Mouse (Mus musculus) right cerebral cortex, postnatal 36 days (tissue): ENCODE results near the gene Izumo4.

ENCODE experiments used
- DNase-seq, 2 experiments: peaks; one replicate each; pipeline ENCODE4 v3.0.0; 2022; ENCODE audit warnings: low spot score in 2 of 2, mixed read lengths in 1 of 2

The Izumo4 gene

GRCm38 (mm10) chr10:80701721-80702535 is at the start of gene Izumo4, which contains the start of gene Mob3a:
Gene Izumo4, plus strand, starts transcription at chr10:80702184.
Gene Mob3a, minus strand, starts transcription at chr10:80701977.
- peak; percentile 98 to 99 for DNase-seq

- DNase-seq, result no peak
Measured at GRCm38 (mm10) chr10:80653156-80653720, 48.7 kb upstream of the Izumo4 start.

DNA sequence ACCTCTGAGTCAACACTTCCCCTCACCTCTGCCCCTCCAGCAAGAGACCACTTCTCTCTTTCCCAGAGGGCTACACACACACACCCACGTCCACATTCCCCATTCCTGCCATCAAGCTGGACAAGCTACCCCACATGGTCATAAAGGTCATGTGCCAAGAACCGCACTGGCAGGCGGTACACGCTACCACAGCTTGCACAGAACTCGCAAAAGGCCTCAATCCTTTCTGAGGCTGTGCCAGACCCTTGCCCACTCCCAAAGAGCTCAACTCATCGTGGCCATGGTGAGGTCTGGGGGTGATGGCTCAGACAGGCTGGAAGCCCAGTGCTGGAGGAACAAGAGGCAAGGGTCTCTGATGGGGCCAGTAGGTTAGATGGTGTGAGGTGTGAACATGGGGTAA is 47.1 kb upstream of the Izumo4 start:
- DNase-seq, result no peak

DNA sequence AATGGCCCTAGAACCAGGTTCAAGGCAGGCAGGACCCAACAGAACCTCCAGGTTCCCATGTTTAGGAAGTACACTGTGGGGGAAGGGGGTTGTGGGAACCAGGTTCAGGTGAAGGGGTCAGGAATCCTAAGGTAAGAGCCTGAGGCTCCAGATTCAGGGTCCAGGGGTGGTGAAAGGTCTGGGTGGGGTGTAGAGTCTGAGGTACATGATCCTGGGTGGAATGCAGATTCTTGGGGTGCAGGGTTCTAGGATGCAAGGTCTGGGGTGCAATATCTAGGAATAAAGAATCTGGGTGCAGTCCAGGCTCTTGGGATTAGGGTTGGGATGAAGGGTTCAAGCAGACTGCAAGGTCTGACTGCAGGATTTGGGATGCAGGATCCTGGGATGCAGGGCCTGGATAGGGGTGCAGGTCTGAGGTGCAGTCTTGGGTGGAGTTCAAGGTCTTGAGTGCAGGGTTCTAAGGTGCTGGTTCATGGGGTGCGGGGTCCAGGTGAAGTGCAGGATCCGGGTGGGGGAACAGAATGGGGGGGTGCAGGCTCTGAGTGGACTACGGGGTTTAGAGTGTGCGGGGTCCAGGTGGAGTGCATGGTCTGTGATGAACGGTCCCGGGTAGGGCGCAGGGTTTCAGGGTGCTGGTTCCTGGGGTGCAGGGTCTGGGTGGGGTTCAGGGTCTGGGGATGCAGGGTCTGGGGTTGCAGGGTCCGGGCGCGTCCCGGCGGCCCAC is 46.4 kb upstream of the Izumo4 start:
- no peak for DNase-seq

- DNase-seq, result peak; percentile 90 to 94
Measured at GRCm38 (mm10) chr10:80656130-80656862, 45.7 kb upstream of the Izumo4 start.

GRCm38 (mm10) chr10:80656863-80657623 is 44.9 kb upstream of the Izumo4 start, which contains the start of gene Btbd2:
Gene Btbd2, minus strand, starts transcription at chr10:80657071.
- no peak for DNase-seq

DNA sequence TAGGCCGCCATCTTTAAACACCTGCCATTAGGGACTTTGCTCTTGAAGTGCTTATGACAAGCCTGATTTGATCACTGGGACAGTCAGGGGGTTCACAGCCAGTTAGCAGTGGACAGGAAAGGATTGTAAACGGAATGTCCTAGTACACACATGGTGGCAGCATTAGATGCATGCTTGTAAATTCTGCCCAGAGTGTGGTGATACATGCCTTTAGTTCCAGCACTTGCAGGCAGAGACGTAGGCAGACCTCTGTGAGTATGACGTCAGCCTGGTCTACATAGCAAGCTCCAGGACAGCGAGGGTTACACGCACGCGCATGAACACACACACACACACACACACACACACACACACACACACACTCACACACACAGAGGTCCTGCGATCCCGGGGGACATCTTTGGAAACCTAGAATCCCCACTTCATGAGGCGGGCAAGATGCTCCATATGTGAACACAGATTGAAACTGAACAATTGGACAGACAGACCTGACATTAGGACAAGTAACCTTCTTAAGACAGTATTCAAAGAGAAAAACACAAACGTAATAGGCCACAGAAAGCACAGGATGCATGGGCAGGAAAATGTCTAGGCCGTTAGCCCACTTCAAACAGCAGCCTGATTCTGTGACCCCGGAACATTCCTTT is 43.7 kb upstream of the Izumo4 start:
- no peak for DNase-seq

- DNase-seq, result no peak
Measured at GRCm38 (mm10) chr10:80658841-80659202, 43.2 kb upstream of the Izumo4 start.

GRCm38 (mm10) chr10:80659213-80659612 is 42.8 kb upstream of the Izumo4 start:
- no peak for DNase-seq

DNA sequence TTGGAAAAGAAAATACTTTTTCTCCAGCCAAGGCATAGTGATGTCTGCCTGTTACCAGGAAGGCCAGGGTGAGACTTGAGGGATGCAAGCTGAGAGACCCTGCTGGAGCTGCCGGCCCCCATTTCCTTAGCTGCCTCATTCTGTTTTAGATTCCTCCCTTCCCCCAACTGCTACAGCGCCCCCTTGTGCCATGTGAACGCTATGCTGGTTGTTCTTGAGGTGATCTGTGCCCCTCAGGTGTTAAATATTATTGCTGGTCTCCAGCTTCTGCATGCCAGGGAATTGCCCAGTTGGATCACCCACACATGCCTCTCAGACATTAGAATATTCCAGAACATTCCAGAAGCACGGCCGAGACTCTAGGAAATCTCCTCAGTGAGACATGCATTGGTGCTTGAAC is 40.8 kb upstream of the Izumo4 start:
- DNase-seq, result no peak

DNA sequence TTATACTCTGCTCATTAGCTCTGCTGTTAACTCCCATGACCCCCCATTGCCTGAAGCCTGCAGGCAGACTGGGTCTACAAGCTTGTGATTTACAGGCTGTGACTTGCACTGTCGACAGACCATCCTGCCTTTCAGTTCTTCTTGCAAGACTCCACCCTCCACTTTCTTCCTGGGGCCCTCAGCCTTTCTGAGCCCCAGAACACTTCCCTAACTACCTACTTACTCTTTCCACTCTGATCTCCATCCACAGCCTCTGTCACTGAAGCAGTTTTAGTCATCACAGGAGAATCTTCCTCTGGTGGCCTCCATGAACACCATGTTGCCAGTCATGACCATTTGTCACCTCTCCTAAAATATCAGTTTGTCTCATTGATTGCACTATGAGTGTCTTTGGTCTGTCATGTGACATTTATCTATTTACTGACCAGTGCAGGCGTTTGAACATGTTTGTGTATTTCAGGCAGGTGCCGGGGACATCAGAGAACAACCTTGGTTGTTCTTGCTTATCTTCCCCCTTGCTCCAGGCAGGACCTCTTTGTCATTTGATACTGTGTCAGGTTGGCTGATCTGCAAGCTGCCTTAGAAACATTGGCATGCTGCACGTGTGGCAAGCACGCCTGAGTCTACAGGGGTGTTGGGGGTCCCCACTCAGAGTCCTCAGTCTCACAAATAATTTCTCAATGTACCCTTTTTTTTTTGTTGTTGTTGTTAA is 38.3 kb upstream of the Izumo4 start:
- no peak for DNase-seq

- DNase-seq, result peak in 1 of 2 experiments; percentile 34
Measured at GRCm38 (mm10) chr10:80664197-80665015, 37.6 kb upstream of the Izumo4 start.

DNA sequence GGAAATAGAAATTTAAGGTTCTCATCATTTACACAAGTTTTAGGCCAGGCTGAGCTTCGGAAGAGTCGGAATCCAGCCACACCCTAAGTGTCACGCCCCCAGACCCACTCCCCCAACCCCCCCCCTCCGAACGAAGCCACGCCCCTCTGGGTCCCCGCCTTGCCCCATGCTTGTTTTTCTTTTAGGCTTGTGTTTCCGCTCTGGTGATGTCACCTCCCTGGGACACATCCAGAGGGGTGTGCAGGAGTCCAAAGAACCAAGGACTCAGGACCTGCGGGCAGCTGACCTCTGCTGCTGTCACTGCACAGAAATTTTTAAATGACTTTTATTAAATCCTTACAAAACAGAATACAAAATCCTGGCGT is 37.0 kb upstream of the Izumo4 start:
- no peak for DNase-seq

DNA sequence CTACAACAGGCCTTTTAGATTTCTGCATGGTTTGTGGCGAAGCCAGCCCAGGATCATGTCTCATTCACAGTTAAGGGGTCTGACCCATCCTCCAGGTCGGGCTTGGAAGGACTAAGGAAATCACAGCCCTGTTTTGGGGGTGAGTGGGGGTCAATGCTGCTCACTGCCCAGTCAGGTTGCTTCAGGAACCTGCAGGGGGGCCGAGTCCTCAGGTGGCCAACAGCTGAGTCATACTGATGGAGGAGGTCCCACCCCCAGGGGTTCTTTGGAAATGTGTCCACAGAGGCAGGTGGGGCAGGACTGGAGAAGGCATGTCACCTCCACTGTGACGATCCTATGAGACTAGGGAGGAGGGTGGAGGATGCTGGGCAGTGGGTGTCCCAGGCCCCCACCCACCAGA is 36.5 kb upstream of the Izumo4 start:
- DNase-seq, result no peak

DNA sequence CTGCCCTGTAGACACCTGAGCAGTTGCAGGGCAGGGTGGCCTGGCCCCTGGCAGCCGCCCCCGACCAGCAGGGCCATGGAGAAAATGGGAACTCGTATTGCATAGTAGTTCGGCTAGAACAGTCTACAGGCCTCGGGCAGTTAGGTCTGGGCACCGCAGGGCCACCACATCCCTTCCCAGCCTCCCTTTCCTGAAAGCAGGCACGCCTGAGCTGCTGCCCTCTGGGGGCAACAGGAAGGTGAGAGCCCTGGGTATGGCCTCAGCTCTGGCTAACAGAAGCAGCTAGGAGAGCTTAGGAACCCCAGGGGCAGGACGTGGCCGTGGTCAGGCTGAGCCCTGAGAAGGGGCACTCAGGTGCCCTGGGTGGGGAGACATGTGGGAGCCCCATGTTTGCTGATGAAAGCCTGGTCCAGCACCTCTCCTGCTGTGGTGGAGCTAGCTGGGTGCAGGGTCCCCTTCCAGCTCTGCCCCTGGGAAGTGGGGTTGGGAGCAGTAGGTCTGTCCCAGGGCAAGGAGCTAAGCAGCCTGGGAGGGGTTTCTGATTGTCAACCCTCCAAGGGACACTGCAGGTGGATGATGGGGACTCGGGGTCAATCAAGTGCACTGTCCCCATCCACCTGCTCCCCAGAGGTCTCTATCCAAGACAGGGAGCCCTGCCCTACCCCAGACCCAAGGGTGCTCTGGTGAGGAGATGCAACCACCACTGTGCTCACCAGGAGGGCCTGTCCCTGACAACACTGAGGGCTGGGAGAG is 35.8 kb upstream of the Izumo4 start:
- DNase-seq, result no peak

- no peak for DNase-seq
Measured at GRCm38 (mm10) chr10:80666837-80667412, 35.1 kb upstream of the Izumo4 start.

GRCm38 (mm10) chr10:80668614-80669013 is 33.4 kb upstream of the Izumo4 start:
- DNase-seq, result no peak

DNA sequence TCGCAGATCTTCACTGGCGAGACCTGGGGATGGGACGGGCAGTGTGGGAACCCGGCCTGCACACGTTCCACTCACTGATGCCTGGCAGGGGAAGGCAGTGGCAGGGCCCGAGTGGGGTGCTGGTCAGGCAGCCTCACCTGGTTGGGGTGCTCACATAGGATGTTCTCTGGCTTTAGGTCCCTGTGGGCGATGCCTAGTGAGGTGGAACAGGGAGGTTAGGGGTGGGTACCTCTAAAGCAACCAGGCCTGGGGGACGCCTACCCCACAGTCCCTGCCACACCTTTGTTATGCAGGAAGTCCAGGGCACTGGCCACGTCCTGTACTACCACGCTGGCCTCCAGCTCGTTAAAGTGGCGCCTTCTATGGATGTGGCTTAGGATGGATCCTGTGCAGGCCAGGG is 33.0 kb upstream of the Izumo4 start:
- DNase-seq, result no peak
